Mouse (Mus musculus) olfactory bulb, adult 2 months (tissue): ENCODE measurements around the gene Fcrlb.

Source experiments
- CTCF ChIP-seq: fragments of 200-500 bp; IDR thresholded peaks from 2 replicates; pipeline ENCODE4 v1.5.1; 2012; ENCODE audit warnings: low read depth, mild to moderate bottlenecking, low read length, moderate library complexity; ENCODE audit not compliant: insufficient read depth
- POLR2A ChIP-seq: fragments of 200-500 bp; IDR thresholded peaks from 2 replicates; pipeline ENCODE4 v1.6.1; 2012; ENCODE audit warnings: mild to moderate bottlenecking, low read depth, low read length, moderate library complexity; ENCODE audit not compliant: insufficient read depth

GRCm38 (mm10) chr1:170959791-170960190, 47.0 kb upstream of the Fcrlb start:
- TF ChIP-seq POLR2A, result no peak
- no peak for TF ChIP-seq CTCF
